Mouse (Mus musculus) heart, embryonic 11.5 days (tissue): Measurements from ENCODE around the gene Fbxo3. TPM values are rescaled to one million over a fixed set of nuclear protein-coding genes. Genes with fewer than 3 reads are reported as not detected.

Source experiments
- ATAC-seq: fragments of 200-750 bp; cut with Nextera tagmentation; replicated peaks from 2 replicates; pipeline ENCODE4 v1.8.0; 2017; ENCODE audit warnings: moderate library complexity; ENCODE audit not compliant: insufficient number of reproducible peaks, low FRiP score, low TSS enrichment
- H3K27ac ChIP-seq: fragments of 300-500 bp; sonication (generic); 2 replicates; pipeline ENCODE4 v1.5.1; 2014; ENCODE audit warnings: mild to moderate bottlenecking, low read depth, low read length
- H3K27me3 ChIP-seq: fragments of 300-500 bp; sonication (generic); 2 replicates; pipeline ENCODE4 v1.6.1; 2014; ENCODE audit warnings: mild to moderate bottlenecking, low read length, mixed read lengths; ENCODE audit not compliant: control insufficient read depth, insufficient read depth
- H3K36me3 ChIP-seq: fragments of 300-500 bp; sonication (generic); 2 replicates; pipeline ENCODE4 v1.6.1; 2014; ENCODE audit warnings: mild to moderate bottlenecking, low read length, moderate library complexity, mixed read lengths; ENCODE audit not compliant: control insufficient read depth, insufficient read depth
- H3K4me1 ChIP-seq: fragments of 300-500 bp; sonication (generic); 2 replicates; pipeline ENCODE4 v1.6.1; 2014; ENCODE audit warnings: low read length; ENCODE audit not compliant: control insufficient read depth, insufficient read depth
- H3K4me2 ChIP-seq: fragments of 300-500 bp; sonication (generic); 2 replicates; pipeline ENCODE4 v1.6.1; 2014; ENCODE audit warnings: mild to moderate bottlenecking, moderate library complexity
- H3K4me3 ChIP-seq: fragments of 300-500 bp; sonication (generic); 2 replicates; pipeline ENCODE4 v1.5.1; 2014; ENCODE audit warnings: low read depth, low read length
- H3K9ac ChIP-seq: fragments of 300-500 bp; sonication (generic); 2 replicates; pipeline ENCODE4 v1.6.1; 2014; ENCODE audit warnings: mild to moderate bottlenecking, low read depth, low read length, moderate library complexity
- H3K9me3 ChIP-seq: fragments of 300-500 bp; sonication (generic); replicated peaks from 2 replicates; pipeline ENCODE4 v1.6.1; 2016; ENCODE audit warnings: low read length; ENCODE audit not compliant: control insufficient read depth
- WGBS: fragments of 180-500 bp; shearing (Covaris S2); extraction: QIAGEN DNeasy Blood & Tissue Kit; methylation state at CpG from one replicate; pipeline ENCODE4 v1.1.7; 2014; ENCODE audit not compliant: insufficient replicate concordance; 5-methylcytosine and 5-hydroxymethylcytosine counted together
- polyA plus RNA-seq: library from polyadenylated mRNA; unstranded; fragments of >200 nt; fragmentation: Nextera tagmentation; extraction: Ambion mirVana; gene quantifications from 2 replicates; pipeline ENCODE4 v1.2.1, GENCODE M21; 2014

Fbxo3 gene
- polyA plus RNA-seq, 1 experiment from 2014 or later: 43.2 TPM

- Histone ChIP-seq H3K9me3 (no peaks in the 10 kb centered on the region), H3K4me1 (peaks cover 12% of the 10 kb centered on the region), H3K36me3 (peaks cover under 1% of the 10 kb centered on the region; the same call in 1 of the 2 replicates), H3K27ac (no peak overlapping the region), H3K9ac (no peak overlapping the region), H3K27me3 (no peaks in the 10 kb centered on the region), H3K4me3 (peak overlapping the region; percentile 97), H3K4me2 (peak overlapping the region; percentile 79)
- 35% methylated on average over 2 of the region's 2 CpGs for WGBS
- ATAC-seq: no peak
Observed at GRCm38 (mm10) chr2:104029074-104029473, 1.6 kb downstream of the Fbxo3 start.

DNA sequence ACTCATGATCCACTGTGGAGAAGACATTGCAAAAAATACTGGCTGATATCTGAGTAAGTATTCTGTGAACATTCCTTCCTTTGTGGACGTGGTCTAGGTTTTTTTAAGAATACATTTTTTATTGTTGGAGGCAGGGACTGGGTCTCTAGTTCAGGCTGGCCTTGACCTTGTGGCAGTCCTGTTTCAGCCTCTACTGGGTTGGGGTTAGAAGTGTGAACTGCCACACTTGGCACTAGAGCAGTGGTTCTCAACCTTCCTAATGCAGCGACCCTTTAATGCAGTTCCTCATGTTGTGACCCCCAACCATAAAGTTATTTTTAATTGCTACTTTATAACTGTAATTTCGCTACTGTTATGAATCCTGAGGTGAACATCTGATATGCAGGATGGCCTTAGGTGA is 2.9 kb downstream of the Fbxo3 start:
- ATAC-seq: no peak
- no peak overlapping the region for H3K4me3 ChIP-seq
- H3K36me3 ChIP-seq: peaks cover 3% of the 10 kb centered on the region; the same call in 1 of the 2 replicates
- WGBS: 74% methylated on average over 3 of the region's 3 CpGs
- no peak overlapping the region for H3K4me2 ChIP-seq
- H3K9me3 ChIP-seq: no peaks in the 10 kb centered on the region
- H3K27me3 ChIP-seq: no peaks in the 10 kb centered on the region
- H3K27ac ChIP-seq: no peak overlapping the region
- no peak overlapping the region for H3K9ac ChIP-seq
- peaks cover 12% of the 10 kb centered on the region for H3K4me1 ChIP-seq

DNA sequence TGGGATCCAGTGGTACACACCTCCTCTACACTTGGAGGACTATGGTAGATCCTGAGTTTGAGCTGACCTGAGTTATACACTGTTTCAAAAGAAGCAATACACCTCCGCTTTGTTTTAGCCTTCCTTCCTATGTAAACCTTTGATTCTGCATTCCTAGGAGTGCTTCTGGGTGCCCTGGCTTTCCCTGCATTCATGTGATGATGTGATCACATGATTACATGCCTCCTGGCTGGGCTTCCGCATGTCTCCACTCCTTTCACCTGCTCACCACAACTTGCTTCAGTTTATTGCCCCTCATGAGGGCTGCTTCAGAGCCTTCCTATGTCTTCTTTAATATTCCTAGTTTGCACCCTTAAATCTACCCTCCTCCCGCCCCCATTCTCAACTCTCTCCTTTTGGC is 4.5 kb downstream of the Fbxo3 start:
- no peak overlapping the region for H3K4me3 ChIP-seq
- H3K27ac ChIP-seq: no peak overlapping the region
- no peaks in the 10 kb centered on the region for H3K27me3 ChIP-seq
- no peak for ATAC-seq
- WGBS: 87% methylated on average over 3 of the region's 3 CpGs
- no peak overlapping the region for H3K4me2 ChIP-seq
- no peaks in the 10 kb centered on the region for H3K9me3 ChIP-seq
- peaks cover 12% of the 10 kb centered on the region for H3K4me1 ChIP-seq
- H3K36me3 ChIP-seq: peaks cover 4% of the 10 kb centered on the region
- no peak overlapping the region for H3K9ac ChIP-seq

- H3K4me3 ChIP-seq: no peak overlapping the region
- no peaks in the 10 kb centered on the region for H3K9me3 ChIP-seq
- no peaks in the 10 kb centered on the region for H3K4me1 ChIP-seq
- H3K36me3 ChIP-seq: peaks cover 6% of the 10 kb centered on the region
- H3K27ac ChIP-seq: no peak overlapping the region
- ATAC-seq: no peak
- no peak overlapping the region for H3K4me2 ChIP-seq
- 32% methylated on average over 3 of the region's 3 CpGs for WGBS
- no peak overlapping the region for H3K9ac ChIP-seq
- H3K27me3 ChIP-seq: no peaks in the 10 kb centered on the region
Observed at GRCm38 (mm10) chr2:104034832-104035472, 7.4 kb downstream of the Fbxo3 start.

DNA sequence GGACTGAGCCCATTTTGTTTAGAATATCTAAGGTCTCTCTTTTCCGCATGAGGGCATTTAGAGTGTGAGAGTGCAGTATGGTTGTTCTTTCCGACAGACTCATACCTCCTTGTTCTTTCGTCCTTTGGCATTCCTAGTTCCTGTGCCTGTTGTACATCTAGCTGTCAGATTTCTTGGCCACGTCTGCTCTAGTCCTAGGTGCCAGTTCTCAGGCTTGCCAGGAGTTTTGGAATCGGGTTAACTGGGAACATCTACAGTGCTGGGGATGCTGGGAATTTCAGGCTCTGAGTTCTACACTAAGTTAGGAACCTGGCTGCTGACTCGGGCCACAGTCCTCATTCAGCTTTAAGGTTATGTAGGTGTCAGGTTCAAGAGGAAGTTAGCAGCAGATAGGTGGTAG is 8.1 kb downstream of the Fbxo3 start:
- H3K27ac ChIP-seq: no peak overlapping the region
- H3K9me3 ChIP-seq: no peaks in the 10 kb centered on the region
- H3K36me3 ChIP-seq: peaks cover 6% of the 10 kb centered on the region
- H3K4me3 ChIP-seq: no peak overlapping the region
- 66% methylated on average over 6 of the region's 6 CpGs for WGBS
- H3K9ac ChIP-seq: no peak overlapping the region
- H3K4me1 ChIP-seq: no peaks in the 10 kb centered on the region
- ATAC-seq: no peak
- H3K27me3 ChIP-seq: no peaks in the 10 kb centered on the region
- no peak overlapping the region for H3K4me2 ChIP-seq

- H3K27ac ChIP-seq: no peak overlapping the region
- no peak overlapping the region for H3K9ac ChIP-seq
- H3K36me3 ChIP-seq: peaks cover 6% of the 10 kb centered on the region
- no peaks in the 10 kb centered on the region for H3K4me1 ChIP-seq
- H3K4me2 ChIP-seq: no peak overlapping the region
- no peaks in the 10 kb centered on the region for H3K9me3 ChIP-seq
- no peak for ATAC-seq
- H3K27me3 ChIP-seq: no peaks in the 10 kb centered on the region
- 72% methylated on average over 3 of the region's 3 CpGs for WGBS
- no peak overlapping the region for H3K4me3 ChIP-seq
Observed at GRCm38 (mm10) chr2:104036316-104036715, 8.8 kb downstream of the Fbxo3 start.

- H3K27ac ChIP-seq: no peak overlapping the region
- WGBS: 78% methylated on average over 2 of the region's 2 CpGs
- H3K4me2 ChIP-seq: no peak overlapping the region
- no peak overlapping the region for H3K4me3 ChIP-seq
- H3K9ac ChIP-seq: no peak overlapping the region
- H3K36me3 ChIP-seq: peaks cover 6% of the 10 kb centered on the region
- no peaks in the 10 kb centered on the region for H3K9me3 ChIP-seq
- no peaks in the 10 kb centered on the region for H3K27me3 ChIP-seq
- H3K4me1 ChIP-seq: no peaks in the 10 kb centered on the region
- no peak for ATAC-seq
Observed at GRCm38 (mm10) chr2:104038236-104038635, 10.7 kb downstream of the Fbxo3 start.

DNA sequence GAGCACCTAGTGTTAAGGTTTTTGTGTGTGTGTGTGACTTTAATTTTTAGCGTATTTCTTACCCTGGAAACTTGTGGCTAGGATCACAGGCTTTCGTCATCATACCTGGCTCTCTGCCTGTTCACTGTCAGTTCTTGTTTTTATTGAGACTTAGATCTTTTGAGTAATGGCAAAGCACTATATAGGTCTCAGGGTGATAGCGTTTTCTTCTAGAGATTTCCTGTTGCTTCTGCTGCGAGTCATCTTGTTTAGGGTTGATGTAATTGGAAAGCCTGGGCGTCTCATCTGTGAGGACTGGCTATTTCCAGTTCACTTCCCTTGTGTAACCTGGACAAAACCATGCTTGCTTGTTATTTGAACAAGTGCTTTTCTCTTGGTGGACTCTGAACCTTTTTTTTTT is 14.1 kb downstream of the Fbxo3 start:
- Histone ChIP-seq H3K27ac (no peak overlapping the region), H3K4me3 (no peak overlapping the region), H3K36me3 (peaks cover 2% of the 10 kb centered on the region), H3K9me3 (no peaks in the 10 kb centered on the region), H3K4me1 (no peaks in the 10 kb centered on the region), H3K27me3 (no peaks in the 10 kb centered on the region), H3K9ac (no peak overlapping the region), H3K4me2 (no peak overlapping the region)
- 62% methylated on average over 5 of the region's 5 CpGs for WGBS
- ATAC-seq: no peak

DNA sequence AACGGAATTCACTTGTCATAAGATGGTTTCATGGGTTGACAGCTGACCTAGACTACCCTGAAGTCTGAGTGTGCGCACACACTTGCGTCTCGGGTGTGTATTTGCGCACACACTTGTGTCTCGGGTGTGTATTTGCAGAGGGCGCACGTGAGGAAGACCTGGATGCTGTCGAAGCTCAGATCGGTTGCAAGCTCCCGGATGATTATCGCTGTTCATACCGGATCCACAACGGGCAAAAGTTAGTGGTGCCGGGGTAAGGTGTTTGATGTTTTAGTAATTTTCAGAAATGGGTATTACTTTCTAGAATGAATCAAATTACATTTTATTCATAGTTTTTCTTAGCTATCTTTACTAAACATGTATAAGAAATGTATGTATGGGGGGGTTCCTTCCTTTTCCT is 15.2 kb downstream of the Fbxo3 start:
- Histone ChIP-seq H3K4me3 (no peak overlapping the region), H3K36me3 (no peaks in the 10 kb centered on the region; the same call in none of the 2 replicates), H3K4me1 (no peaks in the 10 kb centered on the region), H3K27ac (no peak overlapping the region), H3K9me3 (no peaks in the 10 kb centered on the region), H3K9ac (no peak overlapping the region), H3K4me2 (no peak overlapping the region), H3K27me3 (no peaks in the 10 kb centered on the region)
- 94% methylated on average over 15 of the region's 15 CpGs for WGBS
- no peak for ATAC-seq
